Mouse (Mus musculus): ENCODE measurements around the gene Tap1. TPM values are rescaled to one million over a fixed set of nuclear protein-coding genes. Genes with fewer than 3 reads are reported as not detected.
A peak's percentile ranks its signal among the peaks of the same experiment; 100 is the strongest.
"Not testable (repeated sequence)": the region's sequence is repeated elsewhere in the genome, so short reads cannot be mapped to it uniquely, and the experiment has no call there.

The Tap1 gene
- total RNA-seq, 2 experiments from 2014 or later: 3.3 to 3.4 TPM

DNA sequence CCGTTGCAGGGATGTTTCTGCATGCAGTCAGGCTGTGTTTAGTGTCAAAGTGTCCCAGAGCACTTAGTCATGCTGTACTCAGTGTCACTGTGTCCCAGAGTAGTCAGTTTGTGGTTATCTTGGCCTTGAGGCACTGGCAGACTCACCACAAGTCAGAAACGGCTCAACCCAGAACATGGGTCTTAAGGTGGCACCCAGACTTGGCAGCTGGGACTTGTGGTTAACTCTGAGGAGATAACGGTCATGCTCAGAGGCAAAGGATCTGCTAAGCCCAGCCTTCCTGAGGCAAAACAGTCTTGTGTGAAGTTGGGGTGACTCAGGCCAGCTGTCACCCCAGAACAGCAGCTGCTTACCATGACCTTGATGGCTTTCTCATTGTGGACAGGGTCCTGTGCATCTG is 23.2 kb downstream of the Tap1 start:
- TF ChIP-seq CTCF (conservative IDR thresholded peaks at IDR 0.05): no peak
- no peak overlapping the region for H3K4me3 ChIP-seq
- no peak for DNase-seq (ENCODE audit: low spot score in 2 of 2)
- no peak overlapping the region for H3K27ac ChIP-seq

DNA sequence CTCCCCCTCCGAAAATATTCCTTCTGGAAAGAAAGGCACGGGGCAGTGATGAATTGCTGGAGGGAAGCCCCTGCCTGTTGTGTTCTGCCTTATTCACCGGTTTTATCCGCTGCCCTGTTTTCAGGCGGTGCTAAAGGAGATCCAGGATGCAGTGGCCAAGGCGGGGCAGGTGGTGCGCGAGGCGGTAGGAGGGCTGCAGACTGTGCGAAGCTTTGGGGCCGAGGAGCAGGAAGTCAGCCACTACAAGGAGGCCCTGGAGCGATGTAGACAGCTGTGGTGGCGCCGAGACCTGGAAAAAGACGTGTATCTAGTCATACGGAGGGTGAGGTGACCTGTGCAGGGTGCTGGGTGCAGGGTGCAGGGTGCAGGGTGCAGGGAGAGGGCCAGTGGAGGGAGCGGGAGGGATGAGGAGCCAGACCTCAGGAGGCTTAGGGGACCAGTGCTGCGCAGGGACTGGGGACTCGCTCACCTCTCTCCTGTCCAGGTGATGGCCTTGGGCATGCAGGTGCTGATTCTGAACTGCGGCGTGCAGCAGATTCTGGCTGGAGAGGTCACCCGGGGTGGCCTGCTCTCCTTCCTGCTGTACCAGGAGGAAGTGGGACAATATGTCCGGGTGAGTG is 24.5 kb downstream of the Tap1 start:
- no peak for DNase-seq (ENCODE audit: low spot score in 2 of 2)
- no peak for TF ChIP-seq CTCF (conservative IDR thresholded peaks at IDR 0.05)
- H3K27ac ChIP-seq: no peak overlapping the region
- no peak overlapping the region for H3K4me3 ChIP-seq

DNA sequence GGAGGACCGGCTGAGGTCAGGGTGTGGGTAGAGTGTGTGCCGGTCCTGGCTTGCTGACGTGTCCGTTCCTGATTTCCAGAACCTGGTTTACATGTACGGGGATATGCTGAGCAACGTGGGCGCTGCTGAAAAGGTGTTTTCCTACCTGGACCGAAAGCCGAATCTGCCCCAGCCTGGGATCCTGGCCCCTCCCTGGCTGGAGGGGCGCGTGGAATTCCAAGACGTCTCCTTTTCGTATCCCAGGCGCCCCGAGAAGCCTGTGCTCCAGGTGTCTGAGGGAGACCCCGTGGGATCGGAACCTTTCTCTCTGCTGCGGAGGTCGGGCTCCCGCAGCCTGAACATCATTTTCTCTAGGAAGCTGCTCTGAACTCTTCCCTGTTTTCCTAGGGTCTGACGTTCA is 26.6 kb downstream of the Tap1 start:
- DNase-seq (ENCODE audit: low spot score in 2 of 2): no peak
- H3K4me3 ChIP-seq: no peak overlapping the region
- H3K27ac ChIP-seq: no peak overlapping the region
- no peak for TF ChIP-seq CTCF (conservative IDR thresholded peaks at IDR 0.05)

DNA sequence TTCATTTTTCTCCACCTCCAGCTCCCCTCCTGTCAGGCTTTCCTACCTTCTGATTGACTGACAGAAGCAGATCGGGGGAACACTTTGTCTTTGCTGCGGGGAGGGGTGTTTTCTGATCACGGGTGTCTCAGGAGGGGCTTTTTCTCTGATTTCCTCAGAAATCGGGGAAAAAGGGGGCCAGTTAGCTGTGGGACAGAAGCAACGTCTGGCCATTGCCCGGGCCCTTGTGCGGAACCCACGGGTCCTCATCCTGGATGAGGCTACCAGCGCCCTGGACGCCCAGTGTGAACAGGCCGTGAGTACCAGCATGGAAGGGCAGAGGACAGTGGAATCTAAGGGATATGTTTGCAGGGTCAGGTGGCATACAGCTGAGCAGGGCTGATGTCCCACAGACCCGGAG is 27.8 kb downstream of the Tap1 start:
- Histone ChIP-seq H3K4me3 (no peak overlapping the region), H3K27ac (no peak overlapping the region)
- DNase-seq (ENCODE audit: low spot score in 2 of 2): no peak
- no peak for TF ChIP-seq CTCF (conservative IDR thresholded peaks at IDR 0.05)

DNA sequence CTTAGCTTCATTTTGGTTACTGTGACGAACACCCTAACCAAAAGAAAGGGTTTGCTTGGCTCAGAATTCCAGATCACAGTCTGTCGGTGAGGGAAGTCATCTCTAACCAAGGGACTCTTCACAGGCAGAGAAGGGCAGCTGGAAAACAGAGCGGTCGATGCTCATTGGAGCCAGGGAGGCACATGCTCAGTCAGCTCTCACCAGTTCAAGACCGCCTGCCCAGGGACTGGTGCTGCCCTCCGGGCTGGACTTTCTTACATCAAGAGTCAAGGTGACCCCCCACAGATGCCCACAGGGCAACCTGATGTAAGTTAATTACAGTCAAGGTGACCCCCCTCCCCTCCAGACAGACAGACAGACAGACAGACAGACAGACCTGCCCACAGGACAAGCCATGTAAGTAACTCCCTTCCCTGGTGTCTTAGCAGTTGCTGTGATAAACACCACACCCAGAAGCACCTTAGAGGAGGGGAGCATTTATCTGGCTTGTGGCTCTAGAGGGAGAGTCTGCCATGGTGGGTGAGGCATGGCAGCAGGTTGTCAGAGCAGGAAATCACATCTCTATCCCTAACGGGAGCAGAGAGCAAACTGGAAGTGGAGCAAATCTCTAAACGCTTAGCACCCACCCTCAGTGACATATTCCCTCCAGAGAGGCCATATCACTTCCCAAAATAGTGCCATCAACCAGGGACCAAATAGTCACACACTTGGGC is 30.0 kb downstream of the Tap1 start:
- no peak for DNase-seq (ENCODE audit: low spot score in 2 of 2)
- TF ChIP-seq CTCF (conservative IDR thresholded peaks at IDR 0.05): no peak
- H3K4me3 ChIP-seq: no peak overlapping the region
- no peak overlapping the region for H3K27ac ChIP-seq

DNA sequence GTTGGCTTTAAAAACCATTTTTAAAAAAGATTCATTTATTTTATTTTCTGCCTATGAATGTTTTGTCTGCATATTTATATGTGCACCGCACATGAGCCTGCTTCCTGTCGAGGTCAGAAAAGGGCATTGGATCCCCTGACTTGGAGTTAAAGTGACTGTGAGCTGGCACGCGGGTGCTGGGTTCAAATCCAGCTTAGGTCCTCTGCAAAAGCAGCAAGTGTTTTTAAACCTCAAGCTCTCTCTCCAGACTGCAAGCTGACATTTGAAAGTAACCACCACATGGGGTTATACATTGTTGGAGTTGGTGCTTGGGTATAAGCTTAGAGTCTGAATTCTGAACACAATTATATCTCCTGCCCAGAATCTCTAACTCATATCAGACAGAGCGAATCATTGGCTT is 30.6 kb downstream of the Tap1 start:
- TF ChIP-seq CTCF (conservative IDR thresholded peaks at IDR 0.05): no peak
- DNase-seq (ENCODE audit: low spot score in 2 of 2): no peak
- Histone ChIP-seq H3K27ac (no peak overlapping the region), H3K4me3 (no peak overlapping the region)

DNA sequence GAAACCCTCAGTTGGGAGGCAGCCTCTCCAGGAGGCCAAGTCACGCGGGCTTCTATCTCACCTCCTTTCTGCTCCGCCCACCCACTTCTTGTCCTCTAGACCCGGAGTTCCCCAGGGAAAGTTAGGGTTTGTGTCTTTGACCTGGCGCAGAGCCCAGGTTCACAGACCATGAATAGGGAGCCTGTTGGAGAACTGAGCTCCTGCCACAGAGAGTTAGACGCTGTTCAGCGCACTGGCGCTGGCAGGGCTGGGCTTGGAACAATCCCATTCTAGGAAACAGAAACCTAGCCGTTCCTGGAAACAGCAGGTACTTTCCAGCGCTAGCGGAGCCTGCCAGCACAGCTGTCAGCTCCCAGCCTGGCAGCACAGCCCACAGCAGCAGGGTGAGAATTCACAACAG is 31.3 kb downstream of the Tap1 start:
- Histone ChIP-seq H3K4me3 (no peak overlapping the region), H3K27ac (peak overlapping the region; percentile 55; the same call in 1 of the 2 replicates)
- DNase-seq (ENCODE audit: low spot score in 2 of 2): no peak
- TF ChIP-seq CTCF (conservative IDR thresholded peaks at IDR 0.05): no peak

DNA sequence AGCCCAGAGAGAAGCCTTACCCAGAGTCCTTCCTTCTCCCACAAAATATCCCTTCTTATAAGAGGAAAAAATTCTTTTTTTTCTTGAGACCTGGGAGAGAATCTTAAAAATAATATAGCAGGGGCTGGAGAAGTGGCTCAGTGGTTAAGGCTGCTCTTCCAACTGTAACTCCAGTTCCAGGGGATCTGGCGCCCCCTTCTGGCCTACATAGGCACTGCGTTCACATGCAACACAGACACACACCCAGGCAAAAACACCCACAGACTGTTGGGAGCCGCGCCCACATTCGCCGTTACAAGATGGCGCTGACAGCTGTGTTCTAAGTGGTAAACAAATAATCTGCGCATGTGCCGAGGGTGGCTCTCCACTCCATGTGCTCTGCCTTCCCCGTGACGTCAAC is 31.7 kb downstream of the Tap1 start:
- peak; percentile 71 for TF ChIP-seq CTCF (conservative IDR thresholded peaks at IDR 0.05)
- not testable (repeated sequence) for H3K4me3 ChIP-seq; DNase-seq (ENCODE audit: low spot score in 2 of 2)
- peak overlapping the region; percentile 55; the same call in 1 of the 2 replicates for H3K27ac ChIP-seq

DNA sequence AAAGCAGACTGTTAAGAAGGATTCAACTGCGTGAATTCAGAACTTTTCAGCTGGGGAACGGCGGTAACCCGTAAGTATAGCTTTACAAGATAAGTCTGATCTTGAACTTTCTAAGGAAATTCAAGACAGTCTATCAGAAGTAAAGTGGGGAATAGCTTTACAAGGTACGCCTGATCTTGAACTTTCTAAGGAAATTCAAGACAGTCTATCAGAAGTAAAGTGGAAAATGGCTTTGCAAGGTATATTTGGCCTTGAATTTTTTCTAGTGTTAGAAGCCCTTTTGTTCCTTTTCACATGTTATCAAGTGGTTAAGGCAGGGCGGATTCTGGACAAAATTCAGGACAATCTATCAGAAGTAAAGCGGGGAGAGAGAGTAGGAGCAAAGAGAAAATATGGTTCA is 32.4 kb downstream of the Tap1 start:
- H3K4me3 ChIP-seq, H3K27ac ChIP-seq: not testable (repeated sequence)
- DNase-seq (ENCODE audit: low spot score in 2 of 2): peak; percentile 47 to 59

DNA sequence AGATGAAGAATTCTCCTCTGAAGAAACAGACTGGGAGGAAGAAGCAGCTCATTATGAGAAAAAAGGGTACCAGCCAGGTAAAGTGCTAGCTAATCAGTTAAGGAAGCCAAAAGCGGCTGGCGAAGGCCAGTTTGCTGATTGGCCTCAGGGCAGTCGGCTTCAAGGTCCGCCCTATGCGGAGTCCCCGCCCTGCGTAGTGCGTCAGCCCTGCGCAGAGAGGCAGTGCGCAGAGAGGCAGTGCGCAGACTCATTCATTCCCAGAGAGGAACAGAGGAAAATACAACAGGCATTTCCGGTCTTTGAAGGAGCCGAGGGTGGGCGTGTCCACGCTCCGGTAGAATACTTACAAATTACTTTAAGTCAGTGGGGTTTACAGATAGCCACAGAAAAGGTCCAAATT is 33.0 kb downstream of the Tap1 start:
- not testable (repeated sequence) for H3K4me3 ChIP-seq; DNase-seq (ENCODE audit: low spot score in 2 of 2); H3K27ac ChIP-seq

DNA sequence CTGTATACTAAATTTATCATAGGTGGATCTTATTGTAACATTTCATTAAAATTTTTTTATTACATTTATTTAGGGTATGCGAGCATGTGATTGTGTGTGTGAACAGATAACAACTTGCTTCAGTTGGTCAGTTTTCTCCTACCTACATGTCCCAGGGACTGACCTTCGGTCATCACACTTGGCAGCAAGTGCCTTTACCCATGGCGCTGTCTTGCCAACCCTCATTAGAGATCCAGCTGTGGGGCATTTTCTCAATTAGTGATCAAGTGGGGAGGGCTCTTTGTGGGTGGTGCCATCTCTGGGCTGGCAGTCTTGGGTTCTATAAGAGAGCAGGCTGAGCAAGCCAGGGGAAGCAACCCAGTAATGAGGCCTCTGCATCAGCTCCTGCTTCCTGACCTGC is 37.5 kb downstream of the Tap1 start:
- DNase-seq (ENCODE audit: low spot score in 2 of 2): no peak
- no peak overlapping the region for H3K27ac ChIP-seq
- TF ChIP-seq CTCF (conservative IDR thresholded peaks at IDR 0.05): no peak
- no peak overlapping the region for H3K4me3 ChIP-seq

DNA sequence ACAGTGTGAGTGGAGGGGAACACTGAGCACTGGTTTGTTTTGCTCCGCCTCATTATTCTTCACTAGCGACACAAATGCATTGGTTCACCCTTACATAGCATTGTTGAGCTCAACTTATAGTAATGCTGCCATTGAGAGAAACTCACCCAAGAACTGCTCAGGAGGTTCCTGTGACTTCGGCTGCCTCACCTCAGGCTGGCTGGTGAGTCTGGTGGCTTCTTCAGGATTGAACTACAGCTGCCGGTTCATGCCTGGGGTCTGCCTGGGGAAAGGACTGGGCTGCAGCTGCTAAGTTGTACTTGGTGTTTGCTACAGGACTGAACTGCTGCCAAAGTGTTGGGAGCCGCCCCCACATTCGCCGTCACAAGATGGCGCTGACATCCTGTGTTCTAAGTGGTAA is 38.1 kb downstream of the Tap1 start:
- no peak overlapping the region for H3K27ac ChIP-seq

DNA sequence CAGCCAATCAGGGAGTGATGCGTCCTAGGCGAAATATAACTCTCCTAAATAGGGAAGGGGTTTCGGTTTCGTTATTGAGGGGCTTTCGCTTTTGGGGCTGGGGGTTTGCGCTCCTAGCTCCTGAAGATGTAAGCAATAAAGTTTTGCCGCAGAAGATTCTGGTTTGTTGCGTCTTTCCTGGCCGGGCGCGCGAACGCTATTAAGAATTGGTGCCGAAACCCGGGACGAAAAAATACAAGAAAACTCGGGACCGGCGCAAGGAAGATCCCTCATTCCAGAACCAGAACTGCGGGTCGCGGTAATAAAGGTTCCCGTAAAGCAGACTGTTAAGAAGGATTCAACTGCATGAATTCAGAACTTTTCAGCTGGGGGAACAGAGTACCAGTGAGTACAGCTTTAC is 38.6 kb downstream of the Tap1 start:
- DNase-seq (ENCODE audit: low spot score in 2 of 2); H3K4me3 ChIP-seq; H3K27ac ChIP-seq: not testable (repeated sequence)

More for the DNA sequence above, 38.1 kb downstream of the Tap1 start:
- no peak for DNase-seq (ENCODE audit: low spot score in 2 of 2)
- H3K4me3 ChIP-seq: no peak overlapping the region
- TF ChIP-seq CTCF (conservative IDR thresholded peaks at IDR 0.05): no peak

DNA sequence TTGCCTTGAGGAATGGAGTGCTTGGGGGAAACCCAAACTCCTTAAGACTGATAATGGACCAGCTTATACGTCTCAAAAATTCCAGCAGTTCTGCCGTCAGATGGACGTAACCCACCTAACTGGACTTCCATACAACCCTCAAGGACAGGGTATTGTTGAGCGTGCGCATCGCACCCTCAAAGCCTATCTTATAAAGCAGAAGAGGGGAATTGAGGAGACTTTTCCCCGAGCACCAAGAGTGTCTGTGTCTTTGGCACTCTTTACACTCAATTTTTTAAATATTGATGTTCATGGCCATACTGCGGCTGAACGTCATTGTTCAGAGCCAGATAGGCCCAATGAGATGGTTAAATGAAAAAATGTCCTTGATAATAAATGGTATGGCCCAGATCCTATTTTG is 43.6 kb downstream of the Tap1 start:
- not testable (repeated sequence) for DNase-seq (ENCODE audit: low spot score in 2 of 2)

DNA sequence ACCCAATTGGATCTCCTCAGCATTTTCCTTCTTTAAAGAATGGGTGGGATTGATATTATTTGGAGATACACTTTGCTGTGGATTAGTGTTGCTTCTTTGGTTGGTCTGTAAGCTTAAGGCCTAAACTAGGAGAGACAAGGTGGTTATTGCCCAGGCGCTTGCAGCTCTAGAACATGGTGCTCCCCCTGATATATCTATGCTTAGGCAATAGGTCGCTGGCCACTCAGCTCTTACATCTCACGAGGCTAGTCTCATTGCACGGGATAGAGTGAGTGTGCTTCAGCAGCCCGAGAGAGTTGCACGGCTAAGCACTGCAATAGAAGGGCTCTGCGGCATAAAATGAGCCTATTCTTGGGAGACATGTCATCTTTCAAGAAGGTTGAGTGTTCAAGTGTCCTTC is 44.7 kb downstream of the Tap1 start:
- not testable (repeated sequence) for H3K27ac ChIP-seq; H3K4me3 ChIP-seq; DNase-seq (ENCODE audit: low spot score in 2 of 2)

More for the DNA sequence above, 43.6 kb downstream of the Tap1 start:
- not testable (repeated sequence) for H3K4me3 ChIP-seq, H3K27ac ChIP-seq

Data from layer of hippocampus, adult 2 months (tissue).